Mouse (Mus musculus): Measurements from ENCODE around the gene Gm14214.

- TF ChIP-seq CTCF (conservative IDR thresholded peaks at IDR 0.05; ENCODE audit: insufficient read depth, insufficient read length, low read depth, low read length) (no peak), POLR2A (IDR thresholded peaks at IDR 0.05; ENCODE audit: low read depth, low read length) (no peak)
Measured at GRCm38 (mm10) chr2:154767051-154767450, 2.8 kb downstream of the Gm14214 start.
